Mouse (Mus musculus) spleen, adult 2 months (tissue): ENCODE results near the gene Tbx19.

ENCODE experiments used
- CTCF ChIP-seq: fragments of 200-500 bp; IDR thresholded peaks from 2 replicates; pipeline ENCODE4 v1.5.1; 2011; ENCODE audit warnings: mild to moderate bottlenecking, inconsistent platforms; ENCODE audit not compliant: insufficient read depth, insufficient read length, insufficient replicate concordance; ENCODE audit errors: extremely low read depth
- POLR2A ChIP-seq: fragments of 200-500 bp; IDR thresholded peaks from 2 replicates; pipeline ENCODE4 v1.6.1; 2011; ENCODE audit warnings: low read depth, low read length, inconsistent platforms

GRCm38 (mm10) chr1:165114460-165115175 lies 46.0 kb downstream of the Tbx19 start:
- TF ChIP-seq POLR2A = no peak
- 0 out of 2 replicates have a peak, but pooled peaks have one; percentile 0 for TF ChIP-seq CTCF
